Mouse (Mus musculus): ENCODE results near the gene Myo5c. TPM values are rescaled to one million over a fixed set of nuclear protein-coding genes. Genes with fewer than 3 reads are reported as not detected.

The Myo5c gene
- total RNA-seq, 2 experiments from 2014 or later = 7.0 to 7.2 TPM

- no peak for DNase-seq (ENCODE audit: extremely low spot score in 1 of 2, low spot score in 2 of 2)
- Histone ChIP-seq H3K4me3 (no peak within 1 kb of the TSS), H3K27ac (no peak within 1 kb of the TSS)
- intact Hi-C loops (cut with DNase I) = no loop called here
- no peak for TF ChIP-seq CTCF (IDR thresholded peaks at IDR 0.05)
Observed at GRCm38 (mm10) chr9:75347458-75347857, 115.6 kb downstream of the Myo5c start, which contains the start of gene Bcl2l10. Gene Bcl2l10 (plus strand): TSS chr9:75347758.

- H3K27ac ChIP-seq = no peak overlapping the region
- no peak for DNase-seq (ENCODE audit: extremely low spot score in 1 of 2, low spot score in 2 of 2)
- intact Hi-C loops (cut with DNase I) = no loop called here
- H3K4me3 ChIP-seq = no peak overlapping the region
- TF ChIP-seq CTCF (IDR thresholded peaks at IDR 0.05) = no peak
Observed at GRCm38 (mm10) chr9:75348066-75348465, 116.2 kb downstream of the Myo5c start.

- no peak overlapping the region for H3K4me3 ChIP-seq
- no peak for TF ChIP-seq CTCF (IDR thresholded peaks at IDR 0.05)
- DNase-seq (ENCODE audit: extremely low spot score in 1 of 2, low spot score in 2 of 2) = no peak
- H3K27ac ChIP-seq = no peak overlapping the region
- intact Hi-C loops (cut with DNase I) = no loop called here
Observed at GRCm38 (mm10) chr9:75348641-75349040, 116.8 kb downstream of the Myo5c start.

DNA sequence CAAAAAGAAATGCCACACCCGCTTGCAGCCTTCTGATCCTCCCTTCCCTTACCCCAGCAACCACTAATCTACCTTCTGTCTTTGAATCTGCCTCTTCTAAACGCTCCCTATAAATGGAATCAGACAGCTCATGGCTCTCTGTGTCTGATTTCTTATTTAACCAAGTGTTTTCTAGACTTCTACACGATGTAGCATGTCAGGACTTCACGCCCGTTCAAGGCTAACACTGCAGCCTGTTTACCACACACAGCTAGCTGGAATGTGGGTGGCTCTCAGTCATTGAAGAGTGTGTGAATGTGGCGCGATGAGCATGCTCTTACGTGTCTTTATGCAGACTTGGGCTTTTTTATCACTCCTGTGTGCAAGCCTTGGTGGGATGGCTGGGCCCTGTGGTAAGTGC, 121.3 kb downstream of the Myo5c start:
- no peak overlapping the region for H3K27ac ChIP-seq
- no peak for TF ChIP-seq CTCF (IDR thresholded peaks at IDR 0.05)
- H3K4me3 ChIP-seq = no peak overlapping the region
- DNase-seq (ENCODE audit: extremely low spot score in 1 of 2, low spot score in 2 of 2) = no peak
- intact Hi-C loops (cut with DNase I) = no loop called here

Other genes starting within 250 kb of the Myo5c start
- gene Arpp19, start 194.4 kb upstream of the Myo5c start, total RNA-seq (2021) = 100 to 1,000 TPM; 449 to 473 TPM
- 100 to 1,000 TPM; 307 to 308 TPM for gene Myo5a, start 161.0 kb upstream of the Myo5c start, total RNA-seq (2021)
- 100 to 1,000 TPM; 143 to 163 TPM for gene Gnb5, start 74.3 kb downstream of the Myo5c start, total RNA-seq (2021)
- gene Bcl2l10, start 115.7 kb downstream of the Myo5c start, total RNA-seq (2021) = not detected
- 10 to 100 TPM; 70.5 to 71.3 TPM for gene Mapk6, start 178.0 kb downstream of the Myo5c start, total RNA-seq (2021)
- gene Leo1, start 209.5 kb downstream of the Myo5c start, total RNA-seq (2021) = 10 to 100 TPM; 29.8 to 29.9 TPM